Mouse (Mus musculus): ENCODE results near the gene Atpif1. TPM values are rescaled to one million over a fixed set of nuclear protein-coding genes. Genes with fewer than 3 reads are reported as not detected.

Gene Atpif1
- polyA plus RNA-seq, 1 experiment = 747 TPM

- TF ChIP-seq CTCF (IDR thresholded peaks at IDR 0.05; ENCODE audit: extremely low read depth, insufficient read depth, low read length) = no peak
- TF ChIP-seq POLR2A (IDR thresholded peaks at IDR 0.05; ENCODE audit: extremely low read depth, insufficient read depth, low read length) = no peak
- Histone ChIP-seq H3K4me3 (ENCODE audit: insufficient read depth, low read length) (no peak overlapping the region), H3K27ac (ENCODE audit: insufficient read depth, low read length) (no peak overlapping the region), H3K4me1 (ENCODE audit: control insufficient read depth, insufficient read depth, low read length) (no peaks in the 10 kb centered on the region)
Observed at GRCm38 (mm10) chr4:132501639-132502038, 31.8 kb downstream of the Atpif1 start.

GRCm38 (mm10) chr4:132494271-132494918, 39.1 kb downstream of the Atpif1 start:
- no peak for TF ChIP-seq CTCF (IDR thresholded peaks at IDR 0.05; ENCODE audit: extremely low read depth, insufficient read depth, low read length)
- no peak for TF ChIP-seq POLR2A (IDR thresholded peaks at IDR 0.05; ENCODE audit: extremely low read depth, insufficient read depth, low read length)
- no peak overlapping the region for H3K27ac ChIP-seq (ENCODE audit: insufficient read depth, low read length)

GRCm38 (mm10) chr4:132492178-132493060, 41.0 kb downstream of the Atpif1 start:
- no peak overlapping the region for H3K27ac ChIP-seq (ENCODE audit: insufficient read depth, low read length)
- TF ChIP-seq CTCF (IDR thresholded peaks at IDR 0.05; ENCODE audit: extremely low read depth, insufficient read depth, low read length) = no peak
- TF ChIP-seq POLR2A (IDR thresholded peaks at IDR 0.05; ENCODE audit: extremely low read depth, insufficient read depth, low read length) = no peak

More at GRCm38 (mm10) chr4:132494271-132494918, 39.1 kb downstream of the Atpif1 start:
- H3K4me3 ChIP-seq (ENCODE audit: insufficient read depth, low read length) = no peak overlapping the region
- H3K4me1 ChIP-seq (ENCODE audit: control insufficient read depth, insufficient read depth, low read length) = no peaks in the 10 kb centered on the region

GRCm38 (mm10) chr4:132491748-132492147, 41.7 kb downstream of the Atpif1 start:
- no peak overlapping the region for H3K4me3 ChIP-seq (ENCODE audit: insufficient read depth, low read length)
- no peaks in the 10 kb centered on the region for H3K4me1 ChIP-seq (ENCODE audit: control insufficient read depth, insufficient read depth, low read length)
- TF ChIP-seq POLR2A (IDR thresholded peaks at IDR 0.05; ENCODE audit: extremely low read depth, insufficient read depth, low read length) = no peak
- TF ChIP-seq CTCF (IDR thresholded peaks at IDR 0.05; ENCODE audit: extremely low read depth, insufficient read depth, low read length) = no peak
- no peak overlapping the region for H3K27ac ChIP-seq (ENCODE audit: insufficient read depth, low read length)

More at GRCm38 (mm10) chr4:132492178-132493060, 41.0 kb downstream of the Atpif1 start:
- Histone ChIP-seq H3K4me3 (ENCODE audit: insufficient read depth, low read length) (no peak overlapping the region), H3K4me1 (ENCODE audit: control insufficient read depth, insufficient read depth, low read length) (no peaks in the 10 kb centered on the region)

GRCm38 (mm10) chr4:132491057-132491456, 42.4 kb downstream of the Atpif1 start:
- Histone ChIP-seq H3K27ac (ENCODE audit: insufficient read depth, low read length) (no peak overlapping the region), H3K4me1 (ENCODE audit: control insufficient read depth, insufficient read depth, low read length) (no peaks in the 10 kb centered on the region), H3K4me3 (ENCODE audit: insufficient read depth, low read length) (no peak overlapping the region)
- no peak for TF ChIP-seq CTCF (IDR thresholded peaks at IDR 0.05; ENCODE audit: extremely low read depth, insufficient read depth, low read length)
- TF ChIP-seq POLR2A (IDR thresholded peaks at IDR 0.05; ENCODE audit: extremely low read depth, insufficient read depth, low read length) = no peak

- TF ChIP-seq POLR2A (IDR thresholded peaks at IDR 0.05; ENCODE audit: extremely low read depth, insufficient read depth, low read length) (no peak), CTCF (IDR thresholded peaks at IDR 0.05; ENCODE audit: extremely low read depth, insufficient read depth, low read length) (no peak)
Observed at GRCm38 (mm10) chr4:132490273-132491010, 43.0 kb downstream of the Atpif1 start.

GRCm38 (mm10) chr4:132488976-132489375, 44.5 kb downstream of the Atpif1 start:
- Histone ChIP-seq H3K27ac (ENCODE audit: insufficient read depth, low read length) (no peak overlapping the region), H3K4me3 (ENCODE audit: insufficient read depth, low read length) (no peak overlapping the region), H3K4me1 (ENCODE audit: control insufficient read depth, insufficient read depth, low read length) (no peaks in the 10 kb centered on the region)
- no peak for TF ChIP-seq CTCF (IDR thresholded peaks at IDR 0.05; ENCODE audit: extremely low read depth, insufficient read depth, low read length)
- no peak for TF ChIP-seq POLR2A (IDR thresholded peaks at IDR 0.05; ENCODE audit: extremely low read depth, insufficient read depth, low read length)

More at GRCm38 (mm10) chr4:132490273-132491010, 43.0 kb downstream of the Atpif1 start:
- Histone ChIP-seq H3K4me1 (ENCODE audit: control insufficient read depth, insufficient read depth, low read length) (no peaks in the 10 kb centered on the region), H3K4me3 (ENCODE audit: insufficient read depth, low read length) (no peak overlapping the region), H3K27ac (ENCODE audit: insufficient read depth, low read length) (no peak overlapping the region)

- Histone ChIP-seq H3K27ac (ENCODE audit: insufficient read depth, low read length) (no peak overlapping the region), H3K4me3 (ENCODE audit: insufficient read depth, low read length) (no peak overlapping the region), H3K4me1 (ENCODE audit: control insufficient read depth, insufficient read depth, low read length) (no peaks in the 10 kb centered on the region)
- TF ChIP-seq CTCF (IDR thresholded peaks at IDR 0.05; ENCODE audit: extremely low read depth, insufficient read depth, low read length) = no peak
- TF ChIP-seq POLR2A (IDR thresholded peaks at IDR 0.05; ENCODE audit: extremely low read depth, insufficient read depth, low read length) = no peak
Observed at GRCm38 (mm10) chr4:132488521-132488920, 44.9 kb downstream of the Atpif1 start.

GRCm38 (mm10) chr4:132484820-132485219, 48.6 kb downstream of the Atpif1 start:
- TF ChIP-seq CTCF (IDR thresholded peaks at IDR 0.05; ENCODE audit: extremely low read depth, insufficient read depth, low read length) = no peak
- no peak for TF ChIP-seq POLR2A (IDR thresholded peaks at IDR 0.05; ENCODE audit: extremely low read depth, insufficient read depth, low read length)
- no peak overlapping the region for H3K27ac ChIP-seq (ENCODE audit: insufficient read depth, low read length)

More at GRCm38 (mm10) chr4:132484820-132485219, 48.6 kb downstream of the Atpif1 start:
- Histone ChIP-seq H3K4me3 (ENCODE audit: insufficient read depth, low read length) (no peak overlapping the region), H3K4me1 (ENCODE audit: control insufficient read depth, insufficient read depth, low read length) (no peaks in the 10 kb centered on the region)

Measured in cortical plate, adult 2 months (tissue).